Mouse (Mus musculus) frontal cortex, postnatal 25 days (tissue): ENCODE measurements around the gene Olfr90.

Experiments
- DNase-seq, 2 experiments: peaks; one replicate each; pipeline ENCODE4 v3.0.0; 2022; ENCODE audit warnings: low spot score in 2 of 2

Gene Olfr90

DNA sequence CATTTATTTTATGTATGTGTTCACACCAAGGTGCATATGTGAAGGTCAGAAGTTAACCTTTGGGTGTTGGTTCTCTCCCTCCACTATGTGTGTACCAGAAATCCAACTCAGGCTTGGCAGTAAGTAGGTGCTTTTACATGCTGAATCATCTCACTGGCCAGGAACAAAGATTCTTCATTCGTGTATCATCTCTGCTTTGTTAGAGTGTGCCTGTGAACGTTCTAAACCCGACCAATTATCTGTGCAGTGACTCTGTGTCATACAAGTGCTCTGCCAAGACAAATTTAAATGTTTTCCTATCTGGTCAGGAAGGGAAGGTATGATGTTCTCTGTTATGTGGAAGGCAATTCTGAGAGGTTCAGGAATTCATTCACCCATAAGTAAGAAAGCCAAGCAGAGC lies 26.9 kb downstream of the Olfr90 start:
- DNase-seq, result no peak

DNA sequence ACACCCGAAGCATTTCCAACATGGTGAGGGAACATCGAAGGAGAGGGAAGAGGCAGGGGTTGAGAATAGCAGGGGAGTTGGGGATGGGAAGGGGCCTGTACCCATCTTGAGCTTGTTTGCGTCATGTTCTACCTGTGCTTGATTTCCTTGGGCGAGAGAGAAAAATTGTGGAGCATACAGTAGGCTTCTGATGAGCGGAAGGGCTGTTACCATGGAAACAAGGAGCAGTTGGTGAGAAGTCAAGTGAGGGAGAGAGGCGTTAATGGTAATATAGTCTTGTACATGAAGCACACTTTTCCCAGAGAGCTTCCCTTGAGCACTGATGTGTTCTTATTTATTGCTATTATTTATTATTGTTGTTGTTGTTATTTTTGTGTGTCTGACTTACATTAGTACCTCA lies 31.3 kb downstream of the Olfr90 start:
- DNase-seq, result no peak

DNA sequence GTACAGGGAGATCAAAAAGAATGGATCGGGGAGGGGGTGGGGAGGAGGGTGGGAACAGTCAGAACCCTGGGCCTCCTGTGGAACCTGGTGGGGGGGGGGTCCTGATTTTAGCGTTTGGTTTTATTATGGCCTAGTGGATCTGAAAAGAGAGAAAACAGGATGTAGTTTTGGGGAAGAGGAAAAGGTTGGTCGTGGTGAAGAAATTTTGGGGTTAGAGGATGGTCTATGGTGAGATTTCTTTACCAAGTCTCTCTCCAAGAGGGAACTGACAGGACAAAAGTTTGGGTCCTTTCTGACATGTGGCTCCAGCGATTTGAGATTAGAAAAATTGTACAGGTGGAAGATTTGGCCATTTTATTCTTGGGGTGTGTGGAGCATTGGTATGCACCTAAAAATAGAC lies 36.6 kb downstream of the Olfr90 start:
- no peak for DNase-seq

- DNase-seq, result no peak
These were observed 37.4 kb downstream of the Olfr90 start for GRCm38 (mm10) chr17:37050876-37051275.

GRCm38 (mm10) chr17:37050399-37050798 lies 37.9 kb downstream of the Olfr90 start:
- DNase-seq, result peak; percentile 78 to 89

DNA sequence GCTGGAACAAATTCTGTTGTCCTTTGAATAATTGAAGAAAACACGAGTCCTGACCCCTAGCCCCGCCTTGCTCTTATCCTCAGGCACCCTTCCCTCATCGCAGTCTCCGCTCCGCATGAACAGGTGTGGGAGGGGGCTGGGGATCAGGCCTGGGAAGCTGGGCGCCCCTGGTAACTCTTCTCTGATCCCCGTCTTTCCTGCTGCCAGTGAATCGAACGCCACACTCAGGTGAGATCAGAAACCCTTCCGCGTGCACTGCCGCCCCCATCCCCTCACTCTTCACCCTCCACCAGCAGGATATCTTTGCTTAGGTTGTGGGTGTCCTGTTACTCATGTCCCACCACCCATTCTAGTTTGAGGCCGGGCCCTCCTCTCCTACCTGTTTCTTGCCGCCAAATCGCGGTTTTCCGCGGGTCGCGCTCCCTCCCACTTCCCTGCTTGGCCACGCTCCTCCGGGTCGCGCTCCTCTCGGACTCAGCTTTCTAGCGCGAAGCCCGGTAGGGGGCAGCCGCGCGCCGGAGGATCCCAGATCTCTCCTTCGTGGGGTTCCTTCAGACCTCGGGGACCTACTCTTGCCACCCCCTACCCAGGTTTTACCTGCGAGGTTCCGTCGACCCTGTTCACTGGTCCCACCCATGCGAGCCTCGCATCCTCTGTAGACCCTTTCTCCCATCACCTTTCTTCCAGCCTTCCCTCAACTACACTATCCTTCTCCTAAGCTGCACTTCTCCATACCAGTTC lies 38.6 kb downstream of the Olfr90 start:
- peak; percentile 79 to 86 for DNase-seq

DNA sequence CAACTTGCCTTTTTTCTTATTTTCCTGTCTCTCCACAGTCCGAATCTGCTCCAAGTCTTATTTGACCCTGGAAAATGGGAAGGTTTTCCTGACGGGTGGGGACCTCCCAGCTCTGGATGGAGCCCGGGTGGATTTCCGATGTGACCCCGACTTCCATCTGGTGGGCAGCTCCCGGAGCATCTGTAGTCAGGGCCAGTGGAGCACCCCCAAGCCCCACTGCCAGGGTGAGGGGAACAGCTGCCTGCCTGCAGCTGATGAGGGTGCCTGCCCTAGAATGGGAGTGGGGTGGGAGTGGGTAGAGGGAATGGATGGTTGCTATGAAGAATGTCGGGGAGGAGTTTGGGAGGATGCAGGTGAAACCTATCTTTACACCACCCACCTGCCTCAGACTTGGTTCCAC lies 39.9 kb downstream of the Olfr90 start:
- DNase-seq, result no peak

- no peak for DNase-seq
These were observed 40.3 kb downstream of the Olfr90 start for GRCm38 (mm10) chr17:37047981-37048380.

- no peak for DNase-seq
These were observed 40.8 kb downstream of the Olfr90 start for GRCm38 (mm10) chr17:37047332-37047976.

- DNase-seq, result peak in 1 of 2 experiments; percentile 52
These were observed 41.8 kb downstream of the Olfr90 start for GRCm38 (mm10) chr17:37046312-37047112.

DNA sequence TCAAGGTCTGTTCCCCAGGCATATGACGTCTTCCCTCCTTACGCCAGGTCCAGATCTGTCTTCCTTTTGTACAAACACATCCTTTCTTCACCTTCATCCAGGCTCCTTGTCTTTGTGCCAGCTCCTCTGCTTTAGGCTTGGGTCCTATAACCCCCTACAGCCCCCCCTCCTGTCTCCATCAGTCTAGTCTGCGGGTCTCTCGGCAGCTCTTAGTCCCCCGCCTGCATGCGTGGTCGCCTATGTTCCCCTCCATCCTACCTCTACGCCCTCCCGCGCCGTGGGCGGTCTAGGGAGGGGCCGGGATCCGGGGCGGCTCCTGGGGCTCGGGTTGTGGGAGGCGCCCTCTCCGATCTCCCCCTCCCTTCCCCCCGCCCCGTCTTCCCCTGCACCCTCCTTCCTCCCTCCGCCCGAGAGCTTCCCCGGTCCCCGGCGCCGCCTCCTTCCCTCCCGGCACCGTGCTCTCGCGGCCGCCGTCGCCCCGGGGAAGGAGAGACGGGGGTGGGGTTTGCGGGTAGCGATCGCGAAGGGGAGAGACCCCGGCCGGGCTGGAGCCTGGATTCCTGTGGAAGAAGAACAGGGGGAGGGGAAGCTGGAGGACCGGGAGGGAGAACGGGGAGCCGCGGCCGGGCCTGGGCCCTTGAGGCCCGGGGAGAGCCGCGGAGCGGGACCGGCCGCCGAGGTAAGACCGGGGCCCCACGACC lies 42.5 kb downstream of the Olfr90 start, which contains the start of gene Gabbr1:
TSS of gene Gabbr1 (plus strand) at position 356 of the 701 bp plus-strand sequence.
- DNase-seq, result peak; percentile 49 to 65

- DNase-seq, result no peak
These were observed 43.6 kb downstream of the Olfr90 start for GRCm38 (mm10) chr17:37044651-37045244.

DNA sequence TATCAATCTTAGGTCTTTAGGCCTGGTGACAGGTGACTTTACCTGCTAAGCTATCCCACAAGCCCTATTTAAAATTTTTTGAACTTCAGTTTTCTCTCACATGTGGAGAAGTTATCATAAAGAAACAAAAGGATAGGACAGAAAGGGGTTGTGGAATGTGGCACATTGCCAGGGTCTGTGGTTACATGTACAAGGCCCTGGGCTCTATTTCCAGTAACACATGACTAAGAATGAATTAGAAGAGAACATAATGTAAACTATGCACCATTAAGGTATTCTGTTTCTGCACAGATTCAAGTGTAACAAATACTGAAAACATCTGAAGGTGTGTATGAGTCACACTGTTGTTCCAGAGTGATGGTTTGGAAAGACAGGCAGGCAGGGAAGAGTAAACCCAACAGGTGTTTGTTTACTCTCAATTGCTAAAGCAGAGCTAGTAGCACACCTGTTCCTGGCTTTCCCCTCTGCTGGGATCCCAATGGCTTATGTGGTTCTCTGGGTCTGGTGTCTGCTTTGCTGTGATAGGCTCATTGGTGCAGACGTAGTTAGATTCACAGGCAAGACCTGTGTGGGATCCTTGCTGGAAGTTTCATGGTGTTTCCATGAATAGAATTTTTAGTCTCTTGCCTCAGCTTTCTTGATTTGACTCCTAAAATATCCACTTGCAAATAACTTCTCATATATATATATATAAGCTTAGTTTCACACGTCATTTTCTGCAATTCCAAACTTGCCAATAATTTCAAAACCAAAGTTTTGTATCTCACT lies 49.0 kb downstream of the Olfr90 start:
- DNase-seq, result no peak
